Mouse (Mus musculus) heart, embryonic 12.5 days (tissue): ENCODE results near the gene Hoxd12. TPM values are rescaled to one million over a fixed set of nuclear protein-coding genes. Genes with fewer than 3 reads are reported as not detected.

Experiments
- ATAC-seq: fragments of 200-750 bp; cut with Nextera tagmentation; 2 replicates; pipeline ENCODE4 v1.8.0; 2017; ENCODE audit warnings: moderate TSS enrichment, moderate library complexity; ENCODE audit not compliant: insufficient number of reproducible peaks, low FRiP score
- H3K27ac ChIP-seq: fragments of 300-500 bp; sonication (generic); 2 replicates; pipeline ENCODE4 v1.5.1; 2016; ENCODE audit warnings: mild to moderate bottlenecking, moderate library complexity; ENCODE audit not compliant: poor library complexity, severe bottlenecking
- H3K27me3 ChIP-seq: fragments of 300-500 bp; sonication (generic); replicated peaks from 2 replicates; pipeline ENCODE4 v1.6.1; 2016; ENCODE audit warnings: mild to moderate bottlenecking, moderate library complexity
- H3K36me3 ChIP-seq: fragments of 300-500 bp; sonication (generic); 2 replicates; pipeline ENCODE4 v1.6.1; 2016; ENCODE audit warnings: mild to moderate bottlenecking, moderate library complexity
- H3K4me1 ChIP-seq: fragments of 300-500 bp; sonication (generic); replicated peaks from 2 replicates; pipeline ENCODE4 v1.6.1; 2016; ENCODE audit warnings: mild to moderate bottlenecking
- H3K4me2 ChIP-seq: fragments of 300-500 bp; sonication (generic); 2 replicates; pipeline ENCODE4 v1.6.1; 2016; ENCODE audit warnings: mild to moderate bottlenecking, moderate library complexity
- H3K4me3 ChIP-seq: fragments of 300-500 bp; sonication (generic); 2 replicates; pipeline ENCODE4 v1.5.1; 2016; ENCODE audit warnings: mild to moderate bottlenecking
- H3K9ac ChIP-seq: fragments of 300-500 bp; sonication (generic); 2 replicates; pipeline ENCODE4 v1.6.1; 2016; ENCODE audit warnings: mild to moderate bottlenecking, moderate library complexity
- H3K9me3 ChIP-seq: fragments of 300-500 bp; sonication (generic); replicated peaks from 2 replicates; pipeline ENCODE4 v1.6.1; 2016; ENCODE audit warnings: mild to moderate bottlenecking, moderate library complexity
- WGBS: fragments of 180-500 bp; shearing (Covaris S2); methylation state at CpG from one replicate; pipeline ENCODE4 v1.1.7; 2016; 5-methylcytosine and 5-hydroxymethylcytosine counted together
- polyA plus RNA-seq: library from polyadenylated mRNA; unstranded; fragments of >200 nt; fragmentation: Nextera tagmentation; extraction: Ambion mirVana; gene quantifications from 2 replicates; pipeline ENCODE4 v1.2.1, GENCODE M21; 2016

The Hoxd12 gene
- polyA plus RNA-seq, 1 experiment from 2014 or later = 0.15 TPM

DNA sequence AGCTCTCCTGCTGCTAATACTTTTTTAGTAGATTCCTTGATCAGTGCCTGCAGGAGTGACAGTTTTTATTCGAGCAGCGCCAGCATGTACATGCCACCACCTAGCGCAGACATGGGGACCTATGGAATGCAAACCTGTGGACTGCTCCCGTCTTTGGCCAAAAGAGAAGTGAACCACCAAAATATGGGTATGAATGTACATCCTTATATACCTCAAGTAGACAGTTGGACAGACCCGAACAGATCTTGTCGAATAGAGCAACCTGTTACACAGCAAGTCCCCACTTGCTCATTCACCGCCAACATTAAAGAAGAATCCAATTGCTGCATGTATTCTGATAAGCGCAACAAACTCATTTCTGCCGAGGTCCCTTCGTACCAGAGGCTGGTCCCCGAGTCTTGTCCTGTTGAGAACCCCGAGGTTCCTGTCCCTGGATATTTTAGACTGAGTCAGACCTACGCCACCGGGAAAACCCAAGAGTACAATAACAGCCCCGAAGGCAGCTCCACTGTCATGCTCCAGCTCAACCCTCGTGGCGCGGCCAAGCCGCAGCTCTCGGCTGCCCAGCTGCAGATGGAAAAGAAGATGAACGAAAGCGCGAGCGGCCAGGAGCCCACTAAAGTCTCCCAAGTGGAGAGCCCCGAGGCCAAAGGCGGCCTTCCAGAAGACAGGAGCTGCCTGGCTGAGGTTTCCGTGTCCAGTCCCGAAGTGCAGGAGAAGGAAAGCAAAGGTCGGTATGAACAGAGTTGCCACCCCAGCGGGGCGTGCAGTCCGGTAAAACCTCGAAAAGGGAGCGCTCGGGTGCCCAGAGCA lies 17.4 kb downstream of the Hoxd12 start:
- Histone ChIP-seq H3K4me2 (no peak overlapping the region), H3K27ac (no peak overlapping the region), H3K9me3 (no peaks in the 10 kb centered on the region), H3K4me3 (0 out of 2 replicates have a peak overlapping the region, but pooled peaks have one; percentile 1), H3K9ac (no peak overlapping the region), H3K36me3 (no peaks in the 10 kb centered on the region), H3K4me1 (0 out of 2 replicates have a peak, but pooled peaks cover 4% of the 10 kb centered on the region), H3K27me3 (peaks cover 90% of the 10 kb centered on the region)
- ATAC-seq = no peak
- WGBS = 4% methylated on average over 35 of the region's 35 CpGs

GRCm38 (mm10) chr2:74692808-74693431 lies 18.1 kb downstream of the Hoxd12 start:
- Histone ChIP-seq H3K4me2 (no peak overlapping the region), H3K4me3 (0 out of 2 replicates have a peak overlapping the region, but pooled peaks have one; percentile 1)

DNA sequence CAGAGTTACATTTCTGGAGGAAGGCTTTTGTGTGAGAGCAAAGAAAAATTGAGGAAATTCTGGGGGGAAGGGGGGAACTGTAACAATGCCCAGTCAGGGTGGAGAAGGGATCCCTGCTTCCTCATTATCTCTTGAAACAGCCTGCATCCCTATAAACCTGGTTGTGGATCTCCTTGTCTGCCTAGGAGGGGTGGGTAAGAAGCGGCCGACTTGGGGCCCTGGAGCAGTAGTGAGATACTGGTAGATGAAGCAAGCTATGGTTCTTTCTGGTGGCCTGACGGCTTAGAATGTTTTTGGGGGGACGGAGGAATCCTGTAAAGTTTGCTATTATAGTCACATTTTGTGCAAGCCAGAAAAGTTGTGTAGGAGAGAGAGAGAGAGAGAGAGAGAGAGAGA lies 18.6 kb downstream of the Hoxd12 start:
- Histone ChIP-seq H3K9ac (no peak overlapping the region), H3K4me1 (peaks cover 15% of the 10 kb centered on the region; the same call in 1 of the 2 replicates), H3K27me3 (peaks cover 91% of the 10 kb centered on the region), H3K4me2 (no peak overlapping the region), H3K4me3 (no peak overlapping the region), H3K9me3 (no peaks in the 10 kb centered on the region), H3K36me3 (no peaks in the 10 kb centered on the region), H3K27ac (no peak overlapping the region)
- 6% methylated on average over 4 of the region's 4 CpGs for WGBS
- no peak for ATAC-seq

More at GRCm38 (mm10) chr2:74692808-74693431, 18.1 kb downstream of the Hoxd12 start:
- ATAC-seq = no peak
- Histone ChIP-seq H3K36me3 (no peaks in the 10 kb centered on the region), H3K27ac (no peak overlapping the region), H3K4me1 (peaks cover 10% of the 10 kb centered on the region; the same call in 1 of the 2 replicates), H3K9me3 (no peaks in the 10 kb centered on the region), H3K9ac (no peak overlapping the region), H3K27me3 (peaks cover 90% of the 10 kb centered on the region)
- whole genome bisulfite sequencing = under 1% methylated on average over 20 of the region's 20 CpGs

GRCm38 (mm10) chr2:74694066-74694465 lies 19.3 kb downstream of the Hoxd12 start:
- H3K9ac ChIP-seq = no peak overlapping the region
- H3K4me1 ChIP-seq = peaks cover 17% of the 10 kb centered on the region; the same call in 1 of the 2 replicates
- no peak overlapping the region for H3K4me2 ChIP-seq
- no peaks in the 10 kb centered on the region for H3K36me3 ChIP-seq
- ATAC-seq = no peak
- no peak overlapping the region for H3K27ac ChIP-seq
- H3K9me3 ChIP-seq = no peaks in the 10 kb centered on the region
- no peak overlapping the region for H3K4me3 ChIP-seq
- 2% methylated on average over 16 of the region's 16 CpGs for WGBS
- peaks cover 94% of the 10 kb centered on the region for H3K27me3 ChIP-seq

DNA sequence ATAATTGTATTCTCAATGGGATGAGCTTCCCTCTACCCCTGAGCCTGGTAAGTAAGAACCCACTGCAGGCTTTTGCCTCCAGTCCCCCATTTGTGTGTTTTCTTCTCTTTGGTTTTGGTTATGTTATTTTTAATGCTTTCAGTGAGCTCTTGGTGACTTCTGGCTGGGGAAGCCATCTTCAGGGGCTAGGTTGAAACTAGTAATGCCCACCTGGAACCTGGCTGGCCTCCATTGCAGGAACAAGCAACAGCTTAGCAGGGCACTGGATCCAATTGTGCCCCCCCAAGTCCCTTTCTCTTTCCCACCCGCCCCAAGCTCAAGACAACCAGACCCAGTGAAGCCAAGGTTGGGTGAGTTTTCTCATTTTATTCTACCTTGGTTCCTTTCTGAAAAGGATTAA lies 20.6 kb downstream of the Hoxd12 start:
- WGBS = 11% methylated on average over 1 of the region's 1 CpGs
- H3K4me2 ChIP-seq = no peak overlapping the region
- no peak overlapping the region for H3K9ac ChIP-seq
- no peaks in the 10 kb centered on the region for H3K36me3 ChIP-seq
- H3K4me3 ChIP-seq = no peak overlapping the region
- H3K27me3 ChIP-seq = peaks cover 96% of the 10 kb centered on the region
- no peak overlapping the region for H3K27ac ChIP-seq
- H3K9me3 ChIP-seq = no peaks in the 10 kb centered on the region
- H3K4me1 ChIP-seq = peaks cover 17% of the 10 kb centered on the region; the same call in 1 of the 2 replicates
- no peak for ATAC-seq

DNA sequence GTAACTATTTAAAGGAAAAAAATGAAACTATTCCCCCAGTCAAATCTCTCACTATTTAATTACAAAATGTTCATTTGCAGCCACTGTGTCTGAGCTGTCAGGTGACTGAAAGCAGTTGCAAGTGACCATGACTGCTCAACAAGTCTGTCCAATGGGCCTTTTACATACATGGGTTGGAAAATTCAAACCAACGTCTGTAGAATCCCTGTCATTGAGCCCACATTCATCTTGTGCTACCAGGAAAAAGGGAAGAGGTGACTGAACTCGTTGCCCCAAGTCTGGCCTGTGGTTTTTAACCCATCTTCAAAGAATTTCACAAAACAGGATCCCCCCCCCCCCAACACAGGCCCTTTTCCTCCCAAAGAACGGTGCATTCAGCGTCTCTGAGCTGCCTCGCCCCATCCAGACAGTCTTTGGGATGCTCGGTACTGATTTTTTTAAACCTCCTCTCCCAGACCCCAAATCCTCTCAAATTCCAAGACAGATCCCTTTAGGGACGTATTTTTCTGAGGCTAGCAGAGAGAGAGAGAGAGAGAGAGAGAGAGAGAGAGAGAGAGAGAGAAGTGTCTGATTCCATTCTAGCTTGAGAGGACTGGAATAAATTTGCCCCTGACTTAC lies 21.1 kb downstream of the Hoxd12 start:
- ATAC-seq = no peak
- no peak overlapping the region for H3K4me3 ChIP-seq
- no peak overlapping the region for H3K27ac ChIP-seq
- no peaks in the 10 kb centered on the region for H3K36me3 ChIP-seq
- H3K4me1 ChIP-seq = peaks cover 17% of the 10 kb centered on the region; the same call in 1 of the 2 replicates
- under 1% methylated on average over 7 of the region's 7 CpGs for WGBS
- peaks cover 100% of the 10 kb centered on the region for H3K27me3 ChIP-seq
- H3K9me3 ChIP-seq = no peaks in the 10 kb centered on the region
- H3K9ac ChIP-seq = no peak overlapping the region
- no peak overlapping the region for H3K4me2 ChIP-seq

DNA sequence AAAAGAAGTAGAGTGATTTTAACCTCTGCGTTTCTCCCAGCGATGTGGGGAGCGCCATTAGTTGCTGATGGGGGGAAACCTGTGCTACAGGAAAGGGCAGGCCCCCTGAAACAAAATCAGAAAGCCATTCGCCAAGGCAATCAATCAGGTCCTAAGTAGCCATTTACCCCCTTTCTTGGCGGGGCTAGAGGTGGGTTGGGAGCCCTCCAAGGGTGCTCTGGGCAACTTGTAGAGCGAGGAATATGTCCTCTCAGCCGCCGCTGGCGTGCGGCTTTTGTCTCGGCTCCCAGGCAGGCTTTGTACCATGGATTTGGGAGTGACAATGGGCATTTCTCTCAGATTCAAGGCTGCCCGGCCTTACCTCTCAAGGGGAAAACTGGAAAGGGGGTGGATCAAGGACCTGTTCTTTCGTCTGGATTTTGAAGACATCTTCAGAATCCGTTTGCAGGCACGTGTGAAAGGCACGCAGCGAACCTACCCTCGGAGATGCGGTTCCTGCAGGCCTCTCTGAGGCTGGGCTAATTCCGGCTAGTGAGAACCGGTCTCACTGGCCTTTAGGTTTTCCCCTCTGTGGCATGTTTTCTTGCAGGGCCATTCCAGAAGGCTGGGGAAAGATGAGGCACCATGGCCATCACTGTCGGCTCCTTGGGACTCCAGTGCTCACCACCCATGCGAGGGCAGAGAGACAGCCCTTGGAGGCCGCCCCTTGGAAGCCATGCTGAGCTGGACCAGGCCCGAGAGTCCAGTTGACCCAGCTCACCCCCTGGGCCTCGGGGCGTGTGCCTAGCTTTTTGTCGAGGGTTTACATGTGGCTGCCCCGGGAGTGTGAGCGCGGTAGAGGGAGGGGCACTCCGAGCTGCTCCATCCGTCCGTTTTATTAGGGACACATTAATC lies 21.9 kb downstream of the Hoxd12 start:
- H3K4me1 ChIP-seq = peaks cover 14% of the 10 kb centered on the region; the same call in 1 of the 2 replicates
- 2% methylated on average over 34 of the region's 34 CpGs for WGBS
- no peak overlapping the region for H3K4me2 ChIP-seq
- H3K27ac ChIP-seq = no peak overlapping the region
- ATAC-seq = no peak
- H3K27me3 ChIP-seq = peaks cover 97% of the 10 kb centered on the region
- no peak overlapping the region for H3K9ac ChIP-seq
- H3K9me3 ChIP-seq = no peaks in the 10 kb centered on the region
- no peak overlapping the region for H3K4me3 ChIP-seq
- no peaks in the 10 kb centered on the region for H3K36me3 ChIP-seq

- Histone ChIP-seq H3K27ac (no peak within 1 kb of the TSS), H3K9me3 (no peaks in the 10 kb centered on the region), H3K4me1 (peaks cover 14% of the 10 kb centered on the region; the same call in 1 of the 2 replicates), H3K9ac (0 out of 2 replicates have a peak within 1 kb of the TSS, but pooled peaks have one; percentile 34), H3K4me2 (peak within 1 kb of the TSS; percentile 63), H3K36me3 (no peaks in the 10 kb centered on the region), H3K27me3 (peaks cover 93% of the 10 kb centered on the region), H3K4me3 (peak within 1 kb of the TSS; percentile 34)
- WGBS = under 1% methylated on average over 43 of the region's 43 CpGs
- 0 out of 2 replicates have a peak, but pooled peaks have one; percentile 41 for ATAC-seq
Observed at GRCm38 (mm10) chr2:74697567-74698121, 22.8 kb downstream of the Hoxd12 start, which contains the start of gene Hoxd9. Gene Hoxd9, plus strand, starts transcription at chr2:74697727.

DNA sequence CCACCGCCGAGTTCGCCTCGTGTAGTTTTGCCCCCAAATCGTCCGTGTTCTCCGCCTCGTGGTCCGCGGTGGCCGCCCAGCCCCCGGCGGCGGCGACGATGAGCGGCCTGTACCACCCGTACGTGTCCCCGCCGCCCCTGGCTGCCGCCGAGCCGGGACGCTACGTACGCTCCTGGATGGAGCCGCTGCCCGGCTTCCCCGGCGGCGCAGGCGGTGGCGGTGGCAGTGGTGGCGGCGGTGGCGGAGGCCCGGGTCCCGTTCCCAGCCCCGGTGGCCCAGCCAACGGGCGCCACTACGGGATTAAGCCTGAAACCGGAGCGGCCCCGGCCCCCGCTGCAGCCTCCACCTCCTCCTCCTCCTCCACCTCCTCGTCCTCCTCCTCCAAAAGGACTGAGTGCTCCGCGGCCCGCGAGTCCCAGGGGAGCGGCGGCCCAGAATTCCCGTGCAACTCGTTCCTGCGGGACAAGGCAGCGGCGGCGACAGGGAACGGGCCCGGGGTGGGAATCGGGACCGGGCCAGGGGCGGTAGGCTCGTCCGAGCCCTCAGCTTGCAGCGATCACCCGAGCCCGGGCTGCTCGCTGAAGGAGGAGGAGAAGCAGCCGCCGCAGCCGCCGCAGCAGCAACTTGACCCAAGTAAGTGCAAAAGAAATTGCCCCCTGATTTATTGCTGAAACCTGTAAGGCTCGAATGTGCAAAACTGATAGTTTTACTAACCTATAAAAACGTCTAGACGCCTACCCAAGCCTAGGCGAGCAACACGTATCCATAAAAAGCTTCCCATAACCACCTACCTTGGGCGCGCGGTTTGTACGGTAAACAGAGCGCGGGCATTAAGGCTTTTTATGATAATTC lies 23.6 kb downstream of the Hoxd12 start:
- Histone ChIP-seq H3K9me3 (no peaks in the 10 kb centered on the region), H3K27me3 (peaks cover 92% of the 10 kb centered on the region), H3K4me2 (peak overlapping the region; percentile 63), H3K27ac (no peak overlapping the region), H3K4me1 (peaks cover 14% of the 10 kb centered on the region; the same call in 1 of the 2 replicates), H3K9ac (0 out of 2 replicates have a peak overlapping the region, but pooled peaks have one; percentile 34), H3K4me3 (peak overlapping the region; percentile 34), H3K36me3 (no peaks in the 10 kb centered on the region)
- WGBS = under 1% methylated on average over 85 of the region's 86 CpGs
- ATAC-seq = peak; percentile 39; the same call in 1 of the 2 replicates
